Mouse (Mus musculus) olfactory bulb, adult 2 months (tissue): Measurements from ENCODE around the gene Stx3. TPM values are rescaled to one million over a fixed set of nuclear protein-coding genes. Genes with fewer than 3 reads are reported as not detected.
A peak's percentile ranks its signal among the peaks of the same experiment; 100 is the strongest.

Experiments
- H3K27ac ChIP-seq: fragments of 200-500 bp; 2 replicates; pipeline ENCODE4 v1.5.1; 2012; ENCODE audit warnings: low read depth, low read length; ENCODE audit not compliant: insufficient read depth
- H3K4me1 ChIP-seq: fragments of 200-500 bp; 2 replicates; pipeline ENCODE4 v1.6.1; 2012; ENCODE audit warnings: low read length; ENCODE audit not compliant: control insufficient read depth, insufficient read depth
- H3K4me3 ChIP-seq: fragments of 200-500 bp; 2 replicates; pipeline ENCODE4 v1.5.1; 2012; ENCODE audit warnings: mild to moderate bottlenecking, low read depth, low read length, moderate library complexity; ENCODE audit not compliant: insufficient read depth
- CTCF ChIP-seq: fragments of 200-500 bp; IDR thresholded peaks from 2 replicates; pipeline ENCODE4 v1.5.1; 2012; ENCODE audit warnings: low read depth, mild to moderate bottlenecking, low read length, moderate library complexity; ENCODE audit not compliant: insufficient read depth
- POLR2A ChIP-seq: fragments of 200-500 bp; IDR thresholded peaks from 2 replicates; pipeline ENCODE4 v1.6.1; 2012; ENCODE audit warnings: mild to moderate bottlenecking, low read depth, low read length, moderate library complexity; ENCODE audit not compliant: insufficient read depth
- WGBS: fragments of 180-500 bp; shearing (Covaris S2); methylation state at CpG from one replicate; pipeline ENCODE4 v1.1.7; 2018; 5-methylcytosine and 5-hydroxymethylcytosine counted together
- polyA plus RNA-seq: library from polyadenylated mRNA; stranded (reverse); fragments of >200 nt; gene quantifications from 2 replicates; pipeline ENCODE4 v1.2.4, GENCODE M21; 2012; ENCODE audit warnings: low replicate concordance; ENCODE audit not compliant: missing spikeins, insufficient read depth, insufficient read length

The Stx3 gene
- polyA plus RNA-seq, result not detected in 2 replicates

- H3K4me3 ChIP-seq, result peak within 1 kb of the TSS; percentile 69
- no peak for TF ChIP-seq CTCF
- TF ChIP-seq POLR2A, result no peak
- no peak within 1 kb of the TSS for H3K27ac ChIP-seq
- H3K4me1 ChIP-seq, result peaks cover 3% of the 10 kb centered on the region
- under 1% methylated on average over 20 of the region's 20 CpGs for WGBS
These were observed at the start of gene Stx3 for GRCm38 (mm10) chr19:11819143-11819700. Gene Stx3, minus strand, starts transcription at chr19:11819403.

- TF ChIP-seq CTCF (no peak), POLR2A (no peak)
- 85% methylated on average over 2 of the region's 2 CpGs for WGBS
- Histone ChIP-seq H3K4me3 (no peak overlapping the region), H3K27ac (no peak overlapping the region), H3K4me1 (no peaks in the 10 kb centered on the region)
These were observed 48.6 kb upstream of the Stx3 start for GRCm38 (mm10) chr19:11867837-11868236.

GRCm38 (mm10) chr19:11860966-11861365 is 41.8 kb upstream of the Stx3 start, which contains the start of gene Olfr1418:
Gene Olfr1418, minus strand, starts transcription at chr19:11861066.
- no peak for TF ChIP-seq CTCF
- TF ChIP-seq POLR2A, result no peak
- 90% methylated on average over 1 of the region's 1 CpGs for WGBS
- no peak within 1 kb of the TSS for H3K27ac ChIP-seq
- H3K4me1 ChIP-seq, result no peaks in the 10 kb centered on the region
- no peak within 1 kb of the TSS for H3K4me3 ChIP-seq

GRCm38 (mm10) chr19:11856506-11856905 is 37.3 kb upstream of the Stx3 start:
- Histone ChIP-seq H3K4me1 (no peaks in the 10 kb centered on the region), H3K27ac (no peak overlapping the region), H3K4me3 (no peak overlapping the region)
- TF ChIP-seq POLR2A, result no peak
- TF ChIP-seq CTCF, result no peak
- 81% methylated on average over 6 of the region's 6 CpGs for WGBS

- 87% methylated on average over 2 of the region's 2 CpGs for WGBS
- TF ChIP-seq CTCF, result no peak
- no peak for TF ChIP-seq POLR2A
- H3K4me1 ChIP-seq, result no peaks in the 10 kb centered on the region
- H3K4me3 ChIP-seq, result no peak overlapping the region
- H3K27ac ChIP-seq, result no peak overlapping the region
These were observed 35.6 kb upstream of the Stx3 start for GRCm38 (mm10) chr19:11854821-11855220.

- TF ChIP-seq CTCF (no peak), POLR2A (no peak)
- WGBS, result 67% methylated on average over 4 of the region's 4 CpGs
These were observed 33.4 kb upstream of the Stx3 start for GRCm38 (mm10) chr19:11852652-11853051.

GRCm38 (mm10) chr19:11846333-11846732 is 27.1 kb upstream of the Stx3 start:
- 87% methylated on average over 4 of the region's 4 CpGs for WGBS
- no peaks in the 10 kb centered on the region for H3K4me1 ChIP-seq
- H3K4me3 ChIP-seq, result no peak overlapping the region
- TF ChIP-seq CTCF (no peak), POLR2A (no peak)
- no peak overlapping the region for H3K27ac ChIP-seq

More at GRCm38 (mm10) chr19:11852652-11853051, 33.4 kb upstream of the Stx3 start:
- no peaks in the 10 kb centered on the region for H3K4me1 ChIP-seq
- H3K4me3 ChIP-seq, result no peak overlapping the region
- no peak overlapping the region for H3K27ac ChIP-seq

GRCm38 (mm10) chr19:11839119-11839518 is 19.9 kb upstream of the Stx3 start, which contains the start of gene Olfr1417:
Gene Olfr1417, minus strand, starts transcription at chr19:11839219.
- 91% methylated on average over 4 of the region's 4 CpGs for WGBS
- TF ChIP-seq POLR2A (no peak), CTCF (no peak)
- Histone ChIP-seq H3K4me1 (no peaks in the 10 kb centered on the region), H3K27ac (no peak within 1 kb of the TSS), H3K4me3 (no peak within 1 kb of the TSS)

- whole genome bisulfite sequencing, result 57% methylated on average over 4 of the region's 4 CpGs
- Histone ChIP-seq H3K4me3 (no peak overlapping the region), H3K4me1 (peaks cover 3% of the 10 kb centered on the region), H3K27ac (no peak overlapping the region)
- TF ChIP-seq CTCF (no peak), POLR2A (no peak)
These were observed 4.3 kb upstream of the Stx3 start for GRCm38 (mm10) chr19:11823346-11824065.
